In genomic region chrX:161907595-161908592, GRCm38 (mm10) we compare ENCODE assay signal across 7 mouse cellular contexts.
DNase-seq lines count a peak whose midpoint lies in the region; ATAC-seq and TF ChIP-seq lines count a peak whose summit lies in the region.

No protein-coding gene starts in this region.

- no peak for ATAC-seq in lung, postnatal 0 days
- peak; percentile 76 for ATAC-seq in forebrain, embryonic 14.5 days
- peak; percentile 78 for ATAC-seq in neural tube, embryonic 15.5 days (ENCODE audit: low FRiP score)

- H3K9me3 ChIP-seq in lung, postnatal 0 days (ENCODE audit: low read length): no peaks in the 10 kb centered on the region
- no peaks in the 10 kb centered on the region for H3K9me3 ChIP-seq in forebrain, embryonic 14.5 days (replicated peaks; ENCODE audit: control insufficient read depth, low read length)
- no peaks in the 10 kb centered on the region for H3K9me3 ChIP-seq in neural tube, embryonic 15.5 days (replicated peaks)

- no peak for DNase-seq in lung, postnatal 0 days (ENCODE audit: low spot score)
- no peak for DNase-seq in lung, postnatal 25 days (ENCODE audit: low spot score)
- DNase-seq in forebrain, embryonic 14.5 days (ENCODE audit: low spot score): no peak
- DNase-seq in kidney, postnatal 4 days: peak; percentile 24 to 28
- no peak for DNase-seq in layer of hippocampus, adult 8-10 months (ENCODE audit: low spot score in 2 of 2)
- DNase-seq in spleen, adult 18-20 months: no peak

- H3K4me2 ChIP-seq in lung, postnatal 0 days (replicated peaks; ENCODE audit: low read depth, low read length): peak overlapping the region; percentile 58
- peak overlapping the region; percentile 68 for H3K4me2 ChIP-seq in forebrain, embryonic 14.5 days (ENCODE audit: low read length)
- H3K4me2 ChIP-seq in neural tube, embryonic 15.5 days: peak overlapping the region; percentile 70

- peak overlapping the region; percentile 29 for H3K4me3 ChIP-seq in lung, postnatal 0 days (ENCODE audit: low read depth, low read length)
- peak overlapping the region; percentile 40 for H3K4me3 ChIP-seq in forebrain, embryonic 14.5 days (ENCODE audit: low read depth, low read length)
- H3K4me3 ChIP-seq in neural tube, embryonic 15.5 days (replicated peaks): peak overlapping the region; percentile 51

- H3K36me3 ChIP-seq in lung, postnatal 0 days (ENCODE audit: insufficient read depth, low read length): no peaks in the 10 kb centered on the region
- H3K36me3 ChIP-seq in forebrain, embryonic 14.5 days (ENCODE audit: control insufficient read depth, insufficient read depth, low read length): no peaks in the 10 kb centered on the region
- H3K36me3 ChIP-seq in neural tube, embryonic 15.5 days: no peaks in the 10 kb centered on the region

- peaks cover 9% of the 10 kb centered on the region; the same call in 1 of the 2 replicates for H3K27me3 ChIP-seq in lung, postnatal 0 days (replicated peaks; ENCODE audit: insufficient read depth, low read length)
- H3K27me3 ChIP-seq in forebrain, embryonic 14.5 days (replicated peaks; ENCODE audit: control insufficient read depth, insufficient read depth, low read length): peaks cover 4% of the 10 kb centered on the region; the same call in 1 of the 2 replicates
- H3K27me3 ChIP-seq in neural tube, embryonic 15.5 days (replicated peaks): peaks cover 46% of the 10 kb centered on the region

- H3K4me1 ChIP-seq in lung, postnatal 0 days (ENCODE audit: insufficient read depth, low read depth, low read length): no peaks in the 10 kb centered on the region
- H3K4me1 ChIP-seq in forebrain, embryonic 14.5 days (ENCODE audit: control insufficient read depth, insufficient read depth, low read length): no peaks in the 10 kb centered on the region
- 0 out of 2 replicates have a peak, but pooled peaks cover 10% of the 10 kb centered on the region for H3K4me1 ChIP-seq in neural tube, embryonic 15.5 days

- 22% methylated on average over 39 of the region's 53 CpGs for WGBS in lung, postnatal 0 days
- WGBS in forebrain, embryonic 14.5 days: 38% methylated on average over 53 of the region's 53 CpGs
- 19% methylated on average over 53 of the region's 53 CpGs for WGBS in neural tube, embryonic 15.5 days

- no peak for TF ChIP-seq CTCF in lung, postnatal 0 days (IDR thresholded peaks at IDR 0.05)

- H3K9ac ChIP-seq in lung, postnatal 0 days (replicated peaks; ENCODE audit: low read depth): no peak overlapping the region
- peak overlapping the region; percentile 54 for H3K9ac ChIP-seq in forebrain, embryonic 14.5 days (ENCODE audit: low read length)
- H3K9ac ChIP-seq in neural tube, embryonic 15.5 days (replicated peaks): peak overlapping the region; percentile 61

- no peak for TF ChIP-seq EP300 in lung, postnatal 0 days (IDR thresholded peaks at IDR 0.05)

- no peak overlapping the region for H3K27ac ChIP-seq in lung, postnatal 0 days (ENCODE audit: low read length)
- H3K27ac ChIP-seq in forebrain, embryonic 14.5 days (ENCODE audit: low read depth, low read length): peak overlapping the region; percentile 41; the same call in 1 of the 2 replicates
- H3K27ac ChIP-seq in neural tube, embryonic 15.5 days (replicated peaks): peak overlapping the region; percentile 86

Comparison
In these comparisons a context has a peak if more than half of its experiments do, and no peak if none do; other contexts are left out.
1. DNase-seq: peak in kidney, postnatal 4 days (2 of 2); none in lung, postnatal 0 days (single experiment), lung, postnatal 25 days (single experiment), forebrain, embryonic 14.5 days (single experiment), layer of hippocampus, adult 8-10 months (0 of 2) and spleen, adult 18-20 months (0 of 2).
2. Peak in every context shown above with its lines, with median percentiles within 50 percentile points of each other: H3K4me2 ChIP-seq and H3K4me3 ChIP-seq.